Mouse (Mus musculus) megakaryocyte, embryonic 14.5 days (primary cell): ENCODE data around the gene Cfl2.
"Not testable (repeated sequence)": the region's sequence is repeated elsewhere in the genome, so short reads cannot be mapped to it uniquely, and the experiment has no call there.

ENCODE experiments used
- FLI1 ChIP-seq: IDR thresholded peaks from 2 replicates; pipeline ENCODE4 v1.6.1; 2012; ENCODE audit warnings: low read length, inconsistent platforms, mixed read lengths
- GATA1 ChIP-seq: IDR thresholded peaks from 3 replicates; pipeline ENCODE4 v1.6.1; 2012; ENCODE audit warnings: mixed read lengths, low read length, inconsistent platforms, borderline replicate concordance

DNA sequence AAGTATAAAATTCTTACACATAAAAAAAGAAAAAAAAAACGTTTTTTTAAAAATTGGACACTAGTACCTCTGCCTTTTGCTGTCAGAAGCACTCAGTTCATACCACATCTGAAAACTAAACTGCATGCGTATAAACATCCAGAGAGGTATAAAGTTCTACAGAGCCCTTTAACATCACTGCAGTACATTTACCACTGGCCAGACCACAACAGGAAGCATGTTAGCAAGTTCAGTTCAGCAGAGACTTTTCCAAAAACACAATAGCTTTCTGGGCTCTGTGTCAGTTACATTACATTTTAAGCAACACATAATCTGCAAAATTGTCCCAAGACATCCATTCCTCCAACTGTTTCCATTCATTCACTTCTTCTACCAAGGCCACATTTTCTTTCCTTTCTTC, 29.9 kb upstream of the Cfl2 start:
- TF ChIP-seq GATA1, FLI1: not testable (repeated sequence)
